Mouse (Mus musculus): ENCODE results near the gene Fam81a.

Fam81a gene

GRCm38 (mm10) chr9:70142460-70142859 is at the start of gene Fam81a:
Gene Fam81a (minus strand): TSS chr9:70142560.
- DNase-seq (ENCODE audit: low spot score), result no peak

- no peak for DNase-seq (ENCODE audit: low spot score)
Measured at GRCm38 (mm10) chr9:70182639-70183038, 40.3 kb upstream of the Fam81a start.

DNA sequence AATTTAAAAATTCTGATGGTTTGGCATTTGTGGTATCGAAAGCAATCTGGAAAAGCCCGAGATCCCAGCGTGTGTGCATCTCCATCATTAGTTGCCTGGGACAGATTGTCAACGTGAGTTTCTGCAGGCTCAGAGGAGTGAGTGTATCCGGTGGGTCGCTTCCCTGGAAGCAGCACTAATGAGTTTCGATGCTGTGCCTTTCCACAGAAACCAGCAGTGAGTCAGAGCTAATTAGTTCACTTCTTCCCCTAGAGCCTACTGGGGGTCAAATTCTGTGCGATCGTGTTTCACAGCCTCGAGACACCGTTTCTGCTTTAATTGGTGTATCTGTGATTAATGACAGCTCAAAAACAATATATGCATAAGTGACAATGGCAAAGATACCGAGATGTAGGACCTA is 39.4 kb upstream of the Fam81a start:
- no peak for DNase-seq (ENCODE audit: low spot score)

- no peak for DNase-seq (ENCODE audit: low spot score)
Measured at GRCm38 (mm10) chr9:70176291-70176690, 33.9 kb upstream of the Fam81a start.

DNA sequence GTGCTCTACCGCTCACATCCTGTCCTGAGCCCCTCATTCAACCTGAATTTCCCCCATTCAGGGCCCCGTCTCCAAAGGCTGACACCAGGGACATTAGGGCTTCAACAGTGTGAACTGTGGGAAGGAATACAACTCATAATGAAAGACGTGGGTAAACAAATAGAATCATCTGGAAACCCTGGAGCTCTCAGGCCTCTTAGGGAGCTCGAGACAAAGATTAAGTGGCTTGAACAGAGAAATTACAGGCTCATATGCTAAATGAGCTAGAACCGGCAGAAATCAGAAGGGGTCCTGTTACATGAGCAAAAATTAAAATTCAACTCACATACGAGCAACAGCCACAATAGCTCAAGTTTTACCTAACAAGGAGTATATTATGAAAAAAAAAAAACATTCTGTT is 32.5 kb upstream of the Fam81a start:
- DNase-seq (ENCODE audit: low spot score), result no peak

DNA sequence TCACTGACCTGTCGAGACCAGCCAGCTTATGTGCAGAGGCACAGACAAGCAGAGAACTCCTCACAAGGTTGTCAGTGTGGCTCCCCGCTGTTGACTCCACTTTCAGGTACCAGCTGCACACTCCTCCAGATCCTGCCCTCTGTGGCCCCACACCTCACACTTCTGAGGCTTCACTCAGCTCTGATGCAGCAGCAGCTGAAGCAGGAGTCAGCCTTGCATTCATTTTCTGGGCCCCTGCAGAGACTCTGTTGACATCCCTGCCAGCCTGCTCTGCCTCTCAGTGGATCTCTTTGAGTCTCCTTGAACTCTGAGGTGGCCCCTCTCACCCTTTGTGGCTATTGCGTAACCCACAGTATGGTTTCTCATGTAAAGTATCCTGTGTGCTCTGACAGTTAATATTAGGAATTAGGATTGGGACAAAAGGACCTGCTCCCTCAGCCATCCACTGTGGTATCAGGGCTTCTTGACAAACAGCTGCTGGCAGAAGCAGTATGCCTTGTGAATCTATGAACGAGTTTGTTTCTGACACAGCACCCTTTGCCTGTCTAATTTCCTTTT is 32.0 kb upstream of the Fam81a start:
- DNase-seq (ENCODE audit: low spot score), result no peak

- no peak for DNase-seq (ENCODE audit: low spot score)
Measured at GRCm38 (mm10) chr9:70168973-70169372, 26.6 kb upstream of the Fam81a start.

- DNase-seq (ENCODE audit: low spot score), result no peak
Measured at GRCm38 (mm10) chr9:70160071-70160470, 17.7 kb upstream of the Fam81a start.

DNA sequence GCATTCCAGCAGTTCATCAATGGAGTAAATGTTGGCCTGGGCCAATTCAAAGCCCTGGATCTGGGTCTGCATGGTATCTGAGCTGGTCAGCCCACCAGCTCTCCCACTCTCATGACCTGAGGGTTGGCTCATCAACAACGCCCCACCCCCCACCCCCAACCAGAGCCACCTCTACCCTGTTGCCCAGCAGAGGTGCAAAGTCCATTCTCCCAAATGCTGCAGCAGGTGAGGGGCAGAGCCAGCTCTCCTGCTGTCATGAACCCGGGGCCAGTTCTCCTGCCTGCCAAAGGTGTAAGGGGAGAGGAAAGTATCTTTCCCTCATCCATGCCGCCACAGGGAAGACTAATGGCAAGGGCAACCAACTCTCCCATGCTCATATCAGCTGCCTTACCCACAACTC is 5.3 kb upstream of the Fam81a start:
- DNase-seq (ENCODE audit: low spot score), result no peak

DNA sequence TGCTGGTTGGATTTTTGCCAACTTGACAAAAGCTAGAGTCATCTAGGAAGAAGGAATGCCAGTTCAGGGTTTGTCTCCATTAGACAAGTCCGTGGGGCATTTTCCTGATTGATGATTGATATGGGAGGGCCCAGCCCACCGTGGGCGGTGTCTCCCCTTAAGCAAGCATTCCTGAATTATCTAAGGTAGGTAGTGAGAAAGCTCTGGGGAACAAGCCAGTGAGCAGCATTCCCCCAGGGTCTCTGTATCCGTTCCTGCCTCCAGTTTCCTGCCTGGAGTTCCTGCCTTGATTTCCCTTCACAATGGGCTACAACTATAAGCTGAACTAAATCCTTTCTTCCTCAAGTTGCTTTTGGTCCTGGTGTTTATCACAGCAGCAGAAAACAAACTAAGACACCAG is 3.1 kb upstream of the Fam81a start:
- no peak for DNase-seq (ENCODE audit: low spot score)

DNA sequence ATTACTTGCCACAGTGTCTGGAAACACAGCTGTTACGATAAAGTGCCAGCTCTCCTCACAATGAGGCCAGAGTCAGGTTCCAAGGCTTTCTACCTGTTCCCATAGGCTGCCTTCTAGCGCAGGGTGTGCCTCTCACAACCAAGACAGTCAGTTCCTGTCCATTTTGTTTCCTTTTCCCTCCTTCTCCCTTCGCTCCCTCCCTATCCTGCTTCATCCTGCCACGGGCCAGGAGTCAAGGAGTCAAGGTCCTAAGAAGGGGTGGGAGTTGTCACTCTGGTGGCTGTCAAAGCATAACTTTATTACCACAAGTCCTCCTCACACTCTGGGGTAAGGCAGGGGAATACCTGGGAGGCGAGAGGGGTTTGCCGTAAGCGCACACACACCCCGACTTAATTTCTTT is 966 bp upstream of the Fam81a start:
- DNase-seq (ENCODE audit: low spot score), result no peak

DNA sequence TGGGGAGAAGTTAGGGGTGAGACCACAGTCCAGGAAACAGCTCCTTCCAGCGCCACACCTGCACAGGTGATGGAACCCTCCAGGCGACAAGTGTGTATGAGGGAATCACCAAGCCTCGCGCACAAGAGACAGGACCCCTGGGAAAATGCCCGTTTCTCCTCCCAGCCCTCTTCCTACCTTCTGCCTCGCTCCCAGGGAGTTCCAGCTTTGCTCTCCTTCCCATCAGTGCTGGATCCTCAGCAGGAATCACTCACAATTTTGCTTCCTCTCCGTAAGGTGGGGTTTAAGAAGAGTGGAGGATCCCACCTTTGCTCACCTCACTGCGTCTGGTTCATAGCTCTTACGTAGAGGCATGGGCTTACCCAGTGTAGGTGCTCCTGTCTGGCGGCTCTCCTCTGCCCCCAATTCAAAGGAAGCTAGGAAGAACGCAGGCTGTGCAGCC is 454 bp downstream of the Fam81a start:
- no peak for DNase-seq (ENCODE audit: low spot score)

DNA sequence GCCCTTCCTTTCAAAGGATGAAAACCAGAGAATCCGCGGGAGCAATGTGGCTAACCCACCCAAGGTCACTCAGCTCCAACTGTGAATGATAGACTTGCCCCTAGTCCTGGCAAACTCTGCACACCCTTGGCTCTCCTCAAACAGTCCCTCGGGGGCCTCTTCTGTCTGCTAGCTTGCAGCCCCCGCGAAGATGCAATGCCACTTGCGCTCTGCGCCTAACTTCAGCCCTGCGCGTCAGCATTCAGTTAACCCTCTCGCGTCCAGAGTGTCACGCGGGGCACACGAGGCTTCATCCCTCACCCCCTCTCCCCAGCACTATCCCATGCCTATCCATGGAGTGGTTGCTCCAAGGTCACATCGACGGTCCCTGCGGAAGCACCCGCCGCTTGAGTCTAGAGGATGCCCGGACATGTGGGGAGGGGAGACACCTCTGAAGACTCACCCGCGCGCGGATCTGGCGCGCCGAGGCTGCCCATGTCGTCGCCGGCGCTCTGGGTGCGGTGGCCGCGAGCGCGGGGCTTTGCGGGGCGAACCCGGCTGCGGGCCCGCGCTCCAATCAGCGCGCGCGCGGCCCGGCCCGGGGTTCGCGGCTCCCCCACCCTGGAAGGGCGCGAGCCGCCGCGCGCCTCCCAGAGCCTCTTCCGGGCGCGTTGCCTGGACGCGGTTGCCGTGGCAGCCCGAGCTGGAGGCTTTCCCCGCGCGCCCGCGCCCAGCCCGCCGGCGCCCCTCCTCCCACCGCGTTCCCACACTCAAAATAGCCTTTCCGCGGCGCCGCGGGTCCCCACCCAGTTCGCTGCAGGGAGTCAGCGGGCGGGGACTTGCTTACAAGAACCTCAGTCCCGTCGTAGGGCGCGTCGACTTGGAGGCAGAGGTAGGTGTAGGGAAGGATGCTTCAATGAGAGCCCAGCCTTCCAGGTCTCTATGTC is 1.2 kb downstream of the Fam81a start:
- no peak for DNase-seq (ENCODE audit: low spot score)

- no peak for DNase-seq (ENCODE audit: low spot score)
Measured at GRCm38 (mm10) chr9:70140340-70140739, 2.0 kb downstream of the Fam81a start.

GRCm38 (mm10) chr9:70139331-70139885 is 3.0 kb downstream of the Fam81a start:
- no peak for DNase-seq (ENCODE audit: low spot score)

- no peak for DNase-seq (ENCODE audit: low spot score)
Measured at GRCm38 (mm10) chr9:70138511-70138910, 3.8 kb downstream of the Fam81a start.

GRCm38 (mm10) chr9:70137991-70138390 is 4.4 kb downstream of the Fam81a start:
- DNase-seq (ENCODE audit: low spot score), result no peak

GRCm38 (mm10) chr9:70135186-70135585 is 7.2 kb downstream of the Fam81a start:
- DNase-seq (ENCODE audit: low spot score), result no peak

DNA sequence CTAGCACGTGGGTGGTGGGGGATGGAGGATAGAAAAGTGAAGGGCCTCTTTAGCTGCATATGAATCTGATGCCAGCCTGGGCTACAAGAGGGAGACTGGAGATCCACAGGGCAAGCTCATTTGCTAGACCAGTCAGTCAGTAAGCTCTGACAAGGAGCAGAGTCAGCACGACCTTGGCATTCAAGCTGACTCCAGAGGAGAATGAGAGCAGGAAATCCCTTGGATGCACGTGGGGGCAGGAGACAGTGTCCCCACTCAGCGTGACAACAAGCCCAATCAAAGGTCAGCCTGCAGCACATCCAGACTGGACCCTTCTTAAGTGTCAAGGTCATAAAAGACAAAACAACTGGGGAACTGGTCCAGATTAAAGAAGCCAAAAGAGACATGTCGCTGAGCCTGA is 7.6 kb downstream of the Fam81a start:
- DNase-seq (ENCODE audit: low spot score), result no peak

DNA sequence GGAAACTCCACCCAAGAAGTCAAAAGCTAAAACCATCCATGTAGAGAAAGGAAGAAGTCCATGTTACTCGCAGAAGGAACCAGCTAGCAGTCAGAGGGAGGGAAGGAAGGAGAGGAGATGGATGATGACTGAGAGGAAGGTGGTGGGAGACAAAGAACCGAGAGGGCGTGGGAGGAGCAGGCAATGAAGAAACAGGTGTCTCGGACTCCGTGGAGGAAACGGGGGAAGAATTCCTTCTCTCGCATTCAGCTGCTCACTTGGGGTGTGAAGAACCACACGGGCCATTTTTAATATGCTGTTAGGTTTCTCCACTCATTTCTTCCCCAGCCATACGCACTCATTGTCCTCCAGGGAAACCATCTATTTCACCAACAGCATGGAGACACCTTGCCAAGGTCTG is 8.1 kb downstream of the Fam81a start:
- DNase-seq (ENCODE audit: low spot score), result no peak

DNA sequence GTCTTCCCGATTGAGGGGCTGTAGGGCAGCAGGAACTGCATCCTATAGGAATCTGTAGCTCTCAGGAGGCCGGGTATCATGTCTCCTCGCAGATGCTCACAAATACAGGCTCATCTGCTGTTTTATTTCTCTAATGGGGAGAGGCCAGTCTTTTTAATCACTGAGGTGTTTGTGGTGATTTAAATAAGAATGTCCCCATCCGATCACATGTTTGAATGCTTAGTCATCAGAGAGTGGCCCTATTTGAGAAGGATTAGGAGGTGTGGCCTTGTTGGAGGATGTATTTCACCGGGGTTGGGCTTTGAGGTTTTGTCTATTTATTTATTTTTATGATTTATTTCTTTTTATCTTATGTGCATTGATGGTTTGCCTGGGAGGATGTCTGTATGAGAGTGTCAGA is 11.6 kb downstream of the Fam81a start:
- DNase-seq (ENCODE audit: low spot score), result no peak

DNA sequence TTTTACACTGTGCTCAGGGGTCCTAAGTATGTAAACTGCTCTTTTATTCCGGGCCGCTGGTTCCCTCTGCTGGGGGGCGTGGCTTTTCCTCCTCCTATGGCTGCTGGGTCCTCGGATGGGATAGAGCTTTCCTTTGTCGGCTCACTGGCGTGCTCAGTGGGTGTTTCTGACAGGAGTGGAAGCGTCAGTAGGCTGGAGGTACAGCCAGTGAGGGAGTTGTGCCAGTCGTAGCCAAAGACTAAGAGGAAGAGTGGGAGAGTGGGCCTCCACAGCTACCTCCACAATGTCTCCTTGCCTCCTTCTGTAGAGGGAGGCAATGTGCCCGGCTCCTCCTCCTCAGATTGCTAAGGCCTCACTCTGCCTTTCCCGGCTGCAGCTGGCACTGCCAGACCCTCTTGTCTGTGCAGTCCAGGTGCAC is 30.5 kb downstream of the Fam81a start:
- DNase-seq (ENCODE audit: low spot score), result no peak

DNA sequence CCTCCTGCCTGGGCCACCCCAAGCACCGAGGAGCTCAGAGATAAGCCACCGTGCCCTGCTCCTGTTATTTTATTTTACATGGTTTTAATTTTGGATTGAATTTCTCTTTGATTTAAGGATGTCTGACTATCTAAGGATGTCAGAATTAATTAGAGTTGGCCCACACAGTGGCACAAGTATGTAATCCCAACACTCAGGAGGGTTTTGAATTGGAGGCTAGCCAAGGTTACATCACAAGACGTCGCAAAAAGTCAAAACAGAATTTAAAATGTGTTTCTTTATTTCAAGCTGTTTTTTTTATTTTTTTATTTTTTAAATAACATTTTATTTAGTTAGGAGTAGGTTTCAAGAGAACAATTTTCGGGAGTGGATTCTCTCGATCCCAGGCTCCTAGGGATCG is 31.5 kb downstream of the Fam81a start:
- DNase-seq (ENCODE audit: low spot score), result no peak

Measured in MN1 (cell line).